Mouse (Mus musculus) adrenal gland (tissue): Measurements from ENCODE around the gene Cgnl1.

Experiments
- intact Hi-C: fragments of 180-260 bp; cut with DNase I; formaldehyde crosslinking; loops from one replicate; pipeline ENCODE4 v1.15.1; 2025

Gene Cgnl1

DNA sequence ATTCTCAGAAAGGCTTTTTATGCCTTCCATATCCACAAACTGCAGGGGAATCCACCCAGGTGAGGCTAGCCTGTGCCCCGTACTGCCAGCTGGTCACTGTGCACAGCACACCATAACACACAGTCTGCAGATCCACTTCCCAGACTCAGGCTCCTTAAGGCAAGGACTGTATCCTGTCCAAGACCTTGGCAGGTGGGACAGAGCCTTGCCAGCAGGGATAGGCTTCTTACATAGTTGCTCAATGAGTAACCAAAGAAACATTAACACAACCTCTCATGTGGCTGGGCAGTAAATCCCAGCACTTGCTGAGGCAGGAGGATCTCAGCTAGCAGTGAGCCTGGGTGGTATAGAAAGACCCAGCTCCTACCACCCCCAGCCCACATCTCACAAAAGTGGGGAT is 3.3 kb downstream of the Cgnl1 start:
- intact Hi-C loops: loop anchor here (5.0 kb wide), 1 partner anchor 41 kb away; no protein-coding TSS in a partner anchor

DNA sequence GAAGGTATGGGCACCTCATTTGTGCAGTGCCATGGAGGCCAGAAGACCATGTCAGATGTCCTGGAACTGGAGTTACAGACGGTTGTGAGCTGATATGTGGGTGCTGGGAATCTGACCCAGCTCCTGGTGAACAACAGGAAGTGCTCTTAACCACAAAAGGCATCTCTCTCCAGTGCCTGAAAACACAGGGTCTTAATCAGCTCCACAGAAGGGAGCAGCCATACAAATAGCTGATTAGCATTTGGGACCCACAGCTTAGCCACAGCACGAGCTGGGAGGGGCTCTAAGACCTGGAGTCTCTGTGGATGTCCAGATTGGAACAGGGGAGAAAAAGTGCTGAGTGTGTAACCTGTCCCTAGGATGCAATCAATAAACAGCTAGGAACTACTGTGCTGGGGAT is 4.5 kb downstream of the Cgnl1 start:
- intact Hi-C loops: loop anchor here (5.0 kb wide), 1 partner anchor 40 kb away; no protein-coding TSS in a partner anchor

DNA sequence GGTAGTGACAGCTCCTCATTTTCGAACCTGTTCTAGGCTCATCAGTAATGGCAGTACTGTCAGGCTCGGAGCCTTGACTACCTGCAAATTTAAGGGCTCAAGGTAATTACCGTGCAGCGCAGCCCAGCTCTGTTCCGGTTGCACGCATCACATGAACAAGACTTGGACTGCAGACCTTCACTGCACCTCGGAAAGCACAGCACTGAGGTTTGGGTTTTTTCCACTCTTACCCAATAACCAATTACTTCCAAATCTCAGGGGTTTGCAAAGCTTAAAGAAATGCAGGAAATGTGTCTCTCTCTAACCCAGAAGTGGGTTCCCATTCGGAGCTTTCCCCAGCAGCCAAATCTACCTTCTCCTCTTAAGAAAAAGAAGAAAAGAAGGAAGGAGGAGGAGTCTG is 5.1 kb downstream of the Cgnl1 start:
- intact Hi-C loops: loop anchor here (5.0 kb wide), 1 partner anchor 39 kb away; no protein-coding TSS in a partner anchor

DNA sequence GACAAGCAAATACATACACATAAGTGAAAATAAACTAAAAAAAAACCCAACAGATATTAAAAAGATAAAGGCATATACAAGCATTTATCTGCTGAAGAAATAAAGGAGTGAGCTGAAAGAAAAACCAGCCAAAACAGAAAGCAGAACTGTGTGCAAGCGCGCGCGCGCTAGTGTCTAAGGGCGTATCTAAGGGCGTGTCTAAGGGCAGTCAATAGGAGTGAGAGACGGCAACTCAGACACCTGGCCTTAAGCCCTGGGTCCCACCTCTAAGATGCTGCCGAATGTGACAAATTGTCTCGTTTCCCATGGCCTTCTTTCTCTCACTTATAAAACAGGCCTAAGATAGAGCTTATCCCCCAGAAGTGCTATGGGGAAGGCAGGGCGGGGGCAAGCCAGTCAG is 6.9 kb downstream of the Cgnl1 start:
- intact Hi-C loops: no loop called here

DNA sequence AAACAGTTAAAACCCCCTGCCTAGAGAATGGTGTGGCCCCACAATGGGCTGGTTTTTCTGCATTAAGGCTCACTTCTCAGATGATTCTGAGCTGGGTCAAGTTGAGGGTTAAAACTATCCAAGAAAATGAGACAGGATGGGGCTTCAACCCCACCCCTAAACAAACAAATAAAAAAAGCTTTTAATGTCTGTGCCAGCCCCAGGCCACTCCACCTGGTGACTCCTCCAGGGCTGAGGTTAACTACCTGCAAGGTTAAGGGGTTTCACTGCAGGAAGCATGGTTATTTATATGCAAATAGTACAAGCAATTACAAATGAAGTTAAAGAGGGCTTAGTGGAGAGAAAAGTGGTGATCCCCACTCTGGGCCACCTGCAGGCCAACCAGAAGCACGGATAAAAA is 8.1 kb downstream of the Cgnl1 start:
- intact Hi-C loops: no loop called here

DNA sequence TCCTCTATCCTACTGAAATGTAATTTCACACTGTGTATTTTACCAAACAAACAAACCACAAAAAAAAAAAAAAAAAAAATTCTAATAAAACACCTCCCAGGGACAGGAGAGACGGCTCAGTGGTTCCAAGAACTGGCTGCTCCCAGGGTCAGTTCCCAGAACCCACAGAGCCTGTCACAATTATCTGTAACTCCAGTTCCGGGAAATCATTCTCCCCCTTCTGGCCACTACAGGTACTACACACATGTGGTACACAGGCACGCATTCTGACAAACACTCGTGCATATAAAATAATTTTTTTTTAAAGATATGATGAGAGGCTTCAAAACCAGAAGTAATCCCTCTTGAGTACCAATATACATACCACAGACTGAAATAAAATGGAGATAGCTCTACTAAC is 9.7 kb downstream of the Cgnl1 start:
- intact Hi-C loops: no loop called here

DNA sequence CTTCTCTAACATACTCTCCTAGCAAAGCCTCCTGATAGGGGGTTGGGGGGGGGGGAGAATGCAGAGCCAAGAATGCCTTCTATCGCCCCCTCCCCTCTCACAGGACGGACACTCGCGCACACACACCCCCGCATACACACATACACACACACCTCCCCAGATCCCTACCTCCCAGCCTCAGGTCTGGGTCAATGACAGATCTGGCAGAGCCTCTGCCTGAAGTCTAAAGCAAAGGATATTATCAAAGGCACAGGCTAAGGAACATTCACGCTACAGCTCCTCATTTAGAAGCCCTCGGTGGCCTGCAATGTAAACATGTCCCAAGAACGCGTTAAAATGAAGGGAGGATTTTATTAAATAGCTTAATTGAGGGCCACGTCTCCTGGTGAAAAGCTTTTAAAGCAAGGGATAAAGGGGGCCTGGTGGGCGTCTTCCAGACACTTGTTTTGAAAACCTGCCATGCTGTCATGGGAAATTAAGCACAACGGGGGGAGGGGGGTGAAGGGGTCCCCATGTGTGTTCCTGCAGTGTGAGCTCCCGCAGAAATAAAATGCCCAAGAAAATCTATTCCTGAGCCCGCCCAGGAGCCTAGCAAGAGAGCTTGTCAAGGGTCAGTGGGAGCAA is 10.8 kb downstream of the Cgnl1 start:
- intact Hi-C loops: no loop called here

DNA sequence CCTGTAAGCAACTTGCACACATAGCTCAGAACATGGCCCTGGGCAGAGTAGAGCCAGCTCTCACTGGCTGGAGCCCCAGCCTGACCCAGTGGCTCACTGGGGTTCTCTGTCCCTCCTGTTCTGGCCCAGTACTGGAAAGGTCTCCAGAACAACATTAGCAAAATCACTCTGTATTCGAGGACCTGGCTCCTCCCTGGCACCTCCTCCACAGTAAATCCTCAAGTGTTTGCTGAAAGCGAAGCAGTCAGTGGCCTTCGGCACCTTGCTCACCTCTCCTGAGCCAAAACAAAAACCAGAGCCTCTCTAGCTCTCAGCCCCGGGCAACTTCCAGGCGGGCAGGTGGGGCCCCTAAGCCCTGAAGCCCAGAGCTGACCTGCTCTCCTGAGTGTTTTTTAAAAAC is 11.5 kb downstream of the Cgnl1 start:
- intact Hi-C loops: no loop called here

DNA sequence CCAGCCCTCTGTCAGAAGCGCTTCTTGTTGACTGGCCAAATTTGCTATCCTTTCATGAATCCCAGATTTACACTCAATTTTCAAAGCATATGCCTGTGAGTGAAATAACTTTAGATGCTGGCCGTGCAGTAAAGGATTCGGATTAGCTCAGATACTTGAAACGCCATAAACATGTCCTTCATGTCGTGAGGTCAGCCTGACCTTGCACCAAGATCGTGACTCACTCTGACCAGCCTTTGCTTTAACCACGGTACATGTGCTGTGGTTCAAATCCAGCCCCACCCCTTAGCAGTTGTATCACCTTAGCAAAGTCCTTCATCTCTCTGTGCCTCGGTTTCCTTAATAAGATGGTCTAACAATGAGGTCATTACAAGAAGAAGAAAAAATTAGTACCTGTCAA is 14.0 kb downstream of the Cgnl1 start:
- intact Hi-C loops: no loop called here

DNA sequence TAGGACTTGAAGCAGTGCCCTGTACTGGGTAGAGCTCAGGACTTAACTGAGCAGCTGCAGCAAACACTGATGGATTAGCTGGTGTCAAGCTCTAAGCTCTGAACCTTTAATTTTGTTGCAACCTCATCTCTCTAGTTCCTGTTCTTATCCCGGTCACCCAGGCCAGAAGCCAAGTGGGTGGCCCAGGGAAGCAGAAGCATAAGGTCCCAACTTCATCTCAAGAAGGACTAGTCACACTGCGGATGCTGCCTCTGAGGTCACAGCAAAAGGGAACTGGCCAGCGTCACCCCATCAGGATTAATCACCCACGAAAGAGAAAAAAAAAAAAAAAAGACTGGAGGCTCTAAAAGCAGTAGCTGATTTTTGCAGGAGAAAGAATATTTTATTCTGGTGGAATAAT is 14.5 kb downstream of the Cgnl1 start:
- intact Hi-C loops: no loop called here

DNA sequence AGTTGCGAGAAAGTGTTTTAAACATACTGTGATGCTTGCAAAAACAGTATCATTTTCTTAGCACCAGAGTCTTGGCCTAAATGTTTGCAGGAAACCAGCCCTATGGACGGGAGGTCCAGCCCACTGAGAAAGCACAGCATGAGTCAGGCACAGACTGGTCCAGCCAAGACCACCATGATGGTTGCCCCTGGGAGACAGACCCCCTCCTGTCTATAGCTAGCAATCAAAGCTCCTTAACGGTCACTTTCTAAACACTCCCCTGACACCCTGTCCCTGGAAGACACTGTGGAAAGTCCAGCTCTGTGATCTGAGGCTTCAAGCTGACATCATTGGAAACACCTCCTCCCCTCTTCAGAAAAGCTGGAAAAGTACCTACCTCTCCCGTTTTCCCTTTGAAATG is 17.4 kb downstream of the Cgnl1 start:
- intact Hi-C loops: no loop called here

DNA sequence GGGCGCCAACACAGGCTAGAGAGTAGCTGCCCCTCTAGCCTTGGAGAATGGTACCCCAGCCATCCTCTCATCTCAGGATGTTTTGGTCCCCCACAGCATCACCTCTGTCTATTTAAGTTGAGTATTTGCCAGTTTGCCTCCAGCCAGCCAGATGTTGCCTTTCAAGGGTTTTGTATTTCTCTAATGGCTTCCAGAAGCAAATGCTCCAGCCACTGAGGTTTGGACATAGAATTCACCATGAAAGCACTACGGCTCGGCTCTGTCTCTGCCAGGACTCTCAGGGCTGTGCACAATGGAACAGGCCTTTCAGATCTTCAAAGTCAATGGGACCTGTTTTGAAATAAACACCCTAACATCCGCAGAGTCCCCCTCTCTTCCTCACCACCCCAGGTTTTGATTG is 17.9 kb downstream of the Cgnl1 start:
- intact Hi-C loops: no loop called here

DNA sequence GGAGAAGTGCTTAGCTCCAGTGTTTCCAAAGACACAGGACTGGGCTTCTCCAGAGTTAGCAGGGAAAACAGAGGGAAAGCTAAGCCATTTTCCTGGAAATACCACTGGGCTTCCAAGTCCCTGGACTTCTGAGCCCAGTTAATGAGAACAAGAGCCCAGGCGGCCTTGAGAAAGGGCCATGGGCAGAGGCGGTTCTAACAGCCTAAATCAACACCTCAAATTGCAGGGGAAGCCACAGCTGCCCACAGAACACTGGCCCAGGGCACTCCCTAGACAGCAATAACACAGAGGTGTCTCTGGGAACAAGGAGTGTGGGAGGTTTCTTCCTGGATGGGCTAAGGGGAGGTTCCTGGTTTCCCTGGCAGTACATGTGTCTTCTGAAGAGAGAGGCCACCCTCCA is 18.3 kb downstream of the Cgnl1 start:
- intact Hi-C loops: no loop called here

DNA sequence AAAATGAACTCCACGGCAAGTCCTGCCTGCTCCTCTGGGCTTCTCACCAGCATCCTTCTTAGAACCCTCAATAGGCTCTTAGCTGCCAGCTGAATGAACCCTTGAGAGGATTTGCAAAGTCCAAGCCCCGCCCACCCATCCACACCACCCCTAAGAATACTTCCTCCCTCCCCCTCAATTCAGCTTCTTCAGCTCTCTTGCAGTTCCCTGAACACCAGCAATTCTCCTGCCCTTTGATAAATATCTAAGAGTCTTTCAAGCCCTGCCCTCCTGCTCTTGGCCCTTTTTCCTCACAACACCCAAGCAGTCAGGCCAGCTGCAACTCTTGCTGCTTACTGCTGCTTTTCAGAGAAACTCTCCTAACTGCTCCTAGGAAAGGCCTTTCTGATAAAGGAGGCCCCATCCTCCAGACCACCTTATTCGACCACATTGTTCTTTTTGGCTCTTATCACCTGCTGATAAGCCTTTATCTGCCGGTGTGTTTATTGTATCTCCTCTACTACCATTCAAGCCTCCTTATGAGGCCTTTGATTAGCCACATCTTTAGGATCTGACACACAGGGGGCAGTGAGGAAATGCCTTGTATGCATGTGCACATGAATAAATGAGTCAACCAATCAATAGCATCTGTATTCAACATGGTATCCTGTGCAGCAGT is 21.3 kb downstream of the Cgnl1 start:
- intact Hi-C loops: no loop called here

DNA sequence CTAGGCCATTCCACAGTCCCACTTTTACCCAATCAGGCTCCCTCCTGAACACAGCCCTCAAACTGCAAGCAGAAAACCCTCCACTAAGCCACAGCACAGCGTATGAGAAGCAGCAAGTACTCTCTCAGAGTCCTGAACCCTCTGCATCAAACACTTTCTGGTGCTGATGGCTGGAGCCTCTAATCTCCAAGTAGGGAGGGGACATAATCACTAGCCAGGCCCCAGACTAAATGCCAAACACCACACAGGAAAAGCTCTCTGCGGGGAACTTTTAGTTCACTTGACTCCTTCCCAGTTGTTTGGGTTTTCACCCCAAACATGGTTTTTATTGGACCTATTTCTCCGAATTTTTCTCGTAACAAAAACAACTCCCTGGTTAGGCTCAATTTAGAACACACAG is 25.0 kb downstream of the Cgnl1 start:
- intact Hi-C loops: no loop called here

DNA sequence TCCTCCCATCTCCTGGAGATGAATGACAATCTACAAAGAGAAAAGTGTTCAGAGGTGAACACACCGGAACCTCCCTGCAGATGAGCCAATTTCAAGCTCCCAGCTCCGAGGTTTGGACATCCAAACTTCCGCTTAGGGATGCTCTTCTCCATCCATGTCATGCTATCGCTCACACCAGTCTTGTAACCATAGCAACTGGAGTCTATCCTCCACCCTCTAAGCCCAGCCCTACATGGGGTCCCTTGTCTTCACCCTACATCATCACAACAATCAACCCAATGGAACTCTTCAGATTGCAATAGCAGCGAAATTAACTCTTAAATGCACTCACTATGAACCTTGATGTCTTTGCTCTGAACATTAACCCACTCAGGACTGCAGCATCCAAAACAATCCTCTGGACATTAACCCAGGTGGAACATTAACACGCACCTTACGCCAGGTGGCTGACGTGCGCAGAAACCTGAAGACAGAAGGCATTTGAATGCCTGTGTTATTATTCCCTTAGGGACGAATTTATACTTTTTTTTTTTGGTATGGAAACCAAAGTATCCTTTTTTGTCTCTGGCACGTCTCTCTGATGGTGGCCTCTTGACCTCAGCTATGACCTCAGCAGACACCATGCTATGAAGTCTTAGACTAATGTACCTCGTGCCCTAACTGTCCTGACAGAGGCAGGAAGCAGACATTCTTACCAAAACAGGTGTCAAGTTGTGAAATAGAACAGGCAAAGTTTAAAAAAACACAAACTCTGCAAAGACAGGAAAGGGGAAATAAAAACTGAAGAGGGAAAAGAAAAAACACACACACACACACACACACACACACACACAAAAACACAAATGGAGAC is 33.1 kb downstream of the Cgnl1 start:
- intact Hi-C loops: no loop called here

DNA sequence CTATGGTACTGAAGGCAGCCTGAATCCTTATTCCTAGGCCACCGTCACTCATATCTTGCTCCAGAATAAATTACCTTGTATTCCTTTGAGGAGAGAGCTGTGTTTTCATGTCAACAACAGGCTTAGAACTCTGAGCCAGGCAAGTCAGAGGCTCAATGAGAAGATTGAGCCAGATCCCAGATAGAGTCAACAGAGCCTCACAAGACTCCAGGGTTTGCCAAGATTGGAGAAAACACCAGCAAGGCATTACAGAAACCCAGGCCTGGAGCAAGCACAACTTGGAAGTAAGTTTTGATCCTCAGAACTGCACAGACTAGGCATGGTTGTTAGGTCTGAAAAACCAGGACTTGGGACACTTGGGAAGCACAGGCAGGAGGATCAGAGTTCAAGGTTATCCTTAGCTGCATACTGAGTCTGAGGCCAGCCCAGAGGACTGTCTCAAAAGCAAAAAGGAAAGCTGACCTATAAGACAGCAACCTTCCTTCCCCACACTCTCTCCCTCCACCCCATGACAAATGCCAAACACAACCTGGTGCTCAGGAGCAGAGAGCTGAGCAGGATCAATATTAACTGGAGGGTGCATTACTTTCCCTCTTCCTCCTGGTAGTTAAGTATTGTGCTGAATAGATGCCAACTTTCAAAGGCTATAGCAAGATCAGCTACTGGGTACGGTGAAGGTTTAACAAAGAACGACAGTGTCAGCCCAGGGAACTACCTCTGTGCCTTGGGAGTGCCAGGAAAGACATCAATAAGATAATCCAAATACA is 34.0 kb downstream of the Cgnl1 start:
- intact Hi-C loops: no loop called here

DNA sequence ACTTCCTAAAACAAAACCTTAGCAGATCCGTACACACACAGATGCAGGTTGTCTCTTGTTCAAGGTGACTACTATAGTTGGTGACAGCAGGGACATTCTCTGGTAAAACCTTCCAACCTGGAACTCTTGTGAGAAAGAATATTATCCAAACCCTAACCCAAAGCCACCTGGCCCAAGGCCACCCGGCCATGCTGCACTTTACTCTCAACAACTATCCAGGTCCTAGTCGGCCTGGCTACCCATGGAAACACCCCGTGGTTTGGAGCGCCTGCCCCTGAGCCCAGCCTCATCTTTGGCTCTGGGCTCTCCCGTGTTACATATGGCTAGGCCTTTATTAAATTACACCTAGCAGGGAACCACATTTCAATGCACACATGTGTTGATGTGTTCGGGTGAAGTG is 35.5 kb downstream of the Cgnl1 start:
- intact Hi-C loops: no loop called here

DNA sequence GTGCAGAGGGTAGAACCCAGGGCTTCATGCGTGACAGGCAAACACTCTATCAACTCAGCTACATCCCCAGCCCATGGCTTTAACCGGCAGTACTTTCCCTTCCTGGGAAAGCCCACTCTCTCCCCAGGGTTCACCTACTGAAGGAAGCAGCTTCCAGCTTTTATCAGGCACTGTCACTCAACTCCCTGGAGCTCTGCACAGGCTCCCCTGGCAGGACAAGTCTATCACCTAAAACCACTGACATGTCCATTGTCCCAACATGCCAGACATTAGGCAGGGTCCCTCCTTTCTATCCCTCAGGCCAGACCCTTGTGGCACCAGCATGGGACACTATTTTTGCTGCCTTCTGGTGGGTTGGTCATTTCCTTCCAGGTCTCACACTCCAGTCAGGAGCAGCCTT is 37.8 kb downstream of the Cgnl1 start:
- intact Hi-C loops: no loop called here

DNA sequence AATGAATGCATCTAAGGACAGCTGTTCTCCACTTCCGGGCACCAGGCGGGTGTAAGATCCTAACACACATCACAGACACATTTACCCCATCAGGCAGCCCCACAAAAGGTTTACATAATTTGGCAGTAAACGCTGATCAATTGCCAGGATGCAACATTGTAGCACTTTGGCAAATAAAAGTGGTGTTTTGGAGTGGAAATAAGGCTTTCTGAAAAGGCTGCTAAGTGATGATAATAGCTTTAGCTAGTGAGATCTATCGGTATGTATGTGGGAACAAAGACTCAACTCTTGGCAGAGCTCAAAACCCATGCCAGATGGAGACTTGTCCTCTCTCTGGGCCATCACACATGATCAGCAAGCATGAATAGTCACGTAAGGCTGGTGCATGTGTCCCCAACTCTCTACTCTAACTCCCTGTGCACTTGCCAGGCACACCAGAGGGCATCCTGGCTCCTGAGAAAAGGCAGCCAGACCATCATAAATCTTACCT is 42.5 kb downstream of the Cgnl1 start:
- intact Hi-C loops: loop anchor here (5.0 kb wide), 1 partner anchor 38 kb away; no protein-coding TSS in a partner anchor

DNA sequence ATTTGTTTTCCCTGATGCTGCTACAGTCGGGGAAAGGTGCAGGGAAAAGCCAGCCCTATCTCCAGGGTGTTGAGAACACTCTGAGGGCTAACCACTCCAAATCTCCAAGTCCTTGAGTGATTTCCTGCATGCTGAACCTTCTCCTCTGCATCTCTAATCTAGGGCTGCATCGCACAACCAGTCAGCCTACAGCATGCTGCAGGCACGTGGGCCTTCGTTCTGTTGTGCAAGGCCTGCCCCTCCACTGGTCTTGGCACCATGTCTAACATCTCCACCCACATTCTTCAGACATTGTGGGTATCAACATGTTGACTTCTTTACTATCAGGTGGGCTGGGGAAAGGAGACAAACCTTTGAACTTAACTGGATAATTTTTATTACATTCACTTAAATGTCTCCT is 44.2 kb downstream of the Cgnl1 start:
- intact Hi-C loops: loop anchor here (5.0 kb wide), 1 partner anchor 40 kb away; no protein-coding TSS in a partner anchor
